Mouse (Mus musculus) layer of hippocampus, adult 9-10 months (tissue): ENCODE measurements around the gene Grm8.
A peak's percentile ranks its signal among the peaks of the same experiment; 100 is the strongest.

Experiments used
- DNase-seq: peaks from one replicate; pipeline ENCODE4 v3.0.0; 2022; ENCODE audit warnings: low spot score

The Grm8 gene

DNA sequence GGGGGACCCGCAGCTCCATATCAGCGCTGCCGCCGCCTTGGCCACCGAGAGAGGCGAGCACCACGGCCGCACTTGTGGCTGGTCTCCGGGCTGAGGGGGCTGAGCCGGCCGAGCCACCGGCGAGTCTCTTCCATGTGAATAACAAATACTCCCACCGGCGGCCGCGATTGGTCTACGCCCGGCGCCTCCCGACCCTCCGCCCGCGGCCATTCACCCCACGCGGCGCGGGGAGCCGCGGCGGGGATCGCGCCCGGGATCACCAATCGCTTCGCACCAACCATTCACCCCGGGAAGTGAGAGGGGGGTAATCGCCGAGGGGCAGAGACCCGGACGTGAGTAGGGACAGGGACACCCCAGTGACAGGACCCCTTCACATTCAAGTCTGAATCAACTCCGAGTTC, at the start of gene Grm8:
TSS of gene Grm8 (minus strand) at position 178 of the 401 bp plus-strand sequence.
- DNase-seq, result no peak

DNA sequence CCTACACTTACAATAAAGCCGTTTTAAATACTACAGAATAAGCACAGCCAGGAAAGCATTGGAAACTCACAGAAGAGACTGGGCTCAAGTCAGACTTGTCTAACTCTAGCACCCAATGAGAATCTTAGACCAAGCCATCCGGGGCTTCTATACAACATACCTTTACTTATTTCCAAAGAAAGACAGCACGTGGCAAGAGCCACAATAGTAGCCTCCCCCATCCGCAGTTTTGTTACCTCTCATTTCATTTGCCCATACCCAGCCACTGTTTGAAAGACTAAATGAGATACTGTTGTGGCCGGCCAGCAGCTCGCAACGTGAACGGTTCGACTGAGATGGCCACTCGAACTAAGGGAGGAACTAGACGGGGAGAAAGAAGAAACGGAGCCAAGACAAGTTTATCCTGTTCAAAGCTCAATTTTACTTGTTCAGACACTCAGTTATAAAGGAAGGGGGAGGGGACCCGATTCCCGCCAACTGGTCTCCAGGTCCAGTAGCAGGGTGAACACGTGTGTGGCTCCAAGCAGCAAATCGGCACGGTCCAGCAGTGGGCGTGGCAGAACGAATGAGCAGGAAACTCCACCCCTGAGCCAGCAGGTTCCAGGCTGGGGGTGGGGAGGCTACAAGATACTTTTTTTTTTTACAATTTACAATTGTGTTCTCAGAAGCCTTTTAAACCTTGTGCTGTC, 35.0 kb upstream of the Grm8 start:
- DNase-seq, result no peak

DNA sequence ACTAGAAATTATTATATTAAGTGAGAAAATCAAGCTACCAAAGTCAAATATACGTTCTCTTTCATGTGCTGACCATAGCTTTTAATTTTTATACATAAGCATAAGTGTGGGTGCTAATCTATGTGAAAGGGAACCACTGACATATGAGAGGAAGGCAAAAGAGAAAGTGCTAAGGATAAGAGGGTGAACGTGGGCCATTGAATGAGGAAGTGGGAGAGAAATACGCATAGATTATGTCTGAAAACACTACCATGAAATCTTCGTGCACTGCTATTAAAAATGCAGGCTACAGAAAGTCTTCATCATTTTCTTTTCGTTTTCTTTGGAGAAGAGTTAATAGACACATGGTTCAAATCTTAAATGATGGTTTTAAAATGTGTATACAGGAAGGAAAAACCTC, 25.4 kb upstream of the Grm8 start:
- DNase-seq, result no peak

DNA sequence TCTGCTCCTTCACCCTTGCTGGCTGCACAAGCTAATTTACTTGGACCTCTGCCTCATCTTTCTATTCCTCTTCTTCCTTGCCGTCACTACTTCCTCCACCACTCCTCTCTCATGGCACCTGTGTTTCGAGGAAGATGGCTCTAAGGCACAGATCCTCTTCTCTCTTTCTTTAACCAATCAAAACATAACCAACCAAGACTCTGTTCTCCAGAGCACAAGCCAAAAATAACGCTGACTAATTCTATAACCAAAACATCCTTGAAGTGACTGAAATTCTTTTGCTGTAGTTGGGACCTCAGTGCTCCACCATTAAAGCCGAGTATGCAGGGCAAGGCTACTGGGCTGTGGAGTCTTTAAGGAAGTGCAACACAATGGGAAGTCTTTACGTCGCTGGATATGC, 11.5 kb upstream of the Grm8 start:
- DNase-seq, result no peak

DNA sequence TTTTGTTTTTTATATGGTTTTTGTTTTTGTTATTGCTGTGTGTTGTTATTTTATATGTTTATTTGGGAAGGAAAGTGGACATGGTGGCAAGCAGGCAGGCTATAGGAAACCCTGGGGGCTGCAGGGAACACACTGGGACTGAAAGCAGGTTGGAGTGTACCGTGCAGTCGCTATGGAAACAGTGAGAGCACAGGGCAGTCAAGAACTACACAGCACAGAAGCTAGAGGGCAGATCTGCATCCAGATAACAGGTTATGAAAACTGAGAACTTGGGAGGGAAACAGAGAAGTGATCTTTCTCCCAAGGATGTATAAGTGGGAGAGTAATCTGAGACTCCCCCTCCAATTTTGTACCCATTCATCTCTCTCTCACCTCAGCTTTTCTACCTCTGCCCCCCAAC, 7.4 kb upstream of the Grm8 start:
- no peak for DNase-seq

DNA sequence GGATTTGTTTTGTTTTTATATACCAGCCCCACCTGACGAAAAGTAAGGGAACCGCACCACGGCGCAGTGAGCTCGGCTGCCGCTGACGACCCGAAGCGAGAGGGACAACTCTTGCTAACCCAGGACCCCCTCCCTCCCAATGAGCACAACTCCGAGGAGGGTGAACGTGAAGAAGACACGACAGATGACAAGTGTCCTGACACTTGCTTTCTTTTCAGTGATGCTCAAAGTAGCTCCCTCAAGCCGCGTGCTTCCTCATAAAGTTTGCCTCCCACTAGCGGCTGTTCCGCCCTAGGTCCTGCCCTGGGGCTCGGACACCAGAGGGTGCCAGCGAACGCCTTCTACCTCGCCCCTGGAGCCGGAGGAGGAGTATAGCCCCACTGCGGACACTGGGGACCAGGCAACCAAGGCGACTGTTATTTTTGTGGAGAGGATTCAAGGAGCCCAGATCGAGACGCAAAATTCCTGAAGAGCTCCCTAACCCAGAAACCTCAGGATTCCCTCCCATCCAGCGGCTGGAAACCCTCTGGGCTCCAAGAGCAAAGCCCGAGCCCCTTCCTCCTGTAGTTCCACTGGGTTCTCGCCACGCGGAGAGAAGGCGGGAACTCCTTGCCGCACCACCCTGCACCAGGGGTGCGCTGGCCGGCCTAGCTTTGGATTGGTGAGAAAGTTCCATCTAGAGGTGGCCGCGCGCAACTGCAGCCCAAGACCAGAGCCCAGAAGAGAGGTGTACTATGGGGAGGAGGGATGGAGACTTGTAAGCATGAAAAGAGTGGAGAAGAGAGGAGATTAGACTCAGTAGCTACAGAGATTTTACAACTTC, 644 bp upstream of the Grm8 start:
- peak; percentile 80 for DNase-seq

DNA sequence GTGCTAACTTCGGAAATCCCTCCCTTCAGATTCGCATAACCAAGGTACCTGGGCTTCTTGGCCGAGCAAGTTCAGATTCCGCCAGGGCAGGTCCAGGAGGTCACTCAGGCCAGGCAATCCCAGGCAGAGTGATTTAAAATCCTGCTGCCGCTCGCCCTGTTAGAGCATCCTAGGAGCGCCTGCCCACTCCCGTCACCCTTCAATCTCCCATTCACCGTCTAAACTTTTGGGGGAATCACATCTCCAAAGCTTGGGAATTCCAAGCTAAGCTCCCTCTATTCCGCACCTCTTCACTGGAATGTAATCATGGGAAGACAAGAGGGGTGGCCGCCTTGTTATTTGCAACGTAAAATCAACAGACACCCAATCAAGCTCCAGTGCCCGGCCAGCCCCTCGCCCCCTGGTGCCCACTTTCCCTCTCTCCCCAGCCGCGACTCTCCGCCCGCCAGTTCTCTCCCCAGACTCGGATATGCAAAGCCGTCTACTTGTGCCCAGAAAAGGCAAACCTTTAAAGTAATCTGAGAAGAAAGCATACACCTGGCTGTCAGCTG, 652 bp downstream of the Grm8 start:
- DNase-seq, result no peak

DNA sequence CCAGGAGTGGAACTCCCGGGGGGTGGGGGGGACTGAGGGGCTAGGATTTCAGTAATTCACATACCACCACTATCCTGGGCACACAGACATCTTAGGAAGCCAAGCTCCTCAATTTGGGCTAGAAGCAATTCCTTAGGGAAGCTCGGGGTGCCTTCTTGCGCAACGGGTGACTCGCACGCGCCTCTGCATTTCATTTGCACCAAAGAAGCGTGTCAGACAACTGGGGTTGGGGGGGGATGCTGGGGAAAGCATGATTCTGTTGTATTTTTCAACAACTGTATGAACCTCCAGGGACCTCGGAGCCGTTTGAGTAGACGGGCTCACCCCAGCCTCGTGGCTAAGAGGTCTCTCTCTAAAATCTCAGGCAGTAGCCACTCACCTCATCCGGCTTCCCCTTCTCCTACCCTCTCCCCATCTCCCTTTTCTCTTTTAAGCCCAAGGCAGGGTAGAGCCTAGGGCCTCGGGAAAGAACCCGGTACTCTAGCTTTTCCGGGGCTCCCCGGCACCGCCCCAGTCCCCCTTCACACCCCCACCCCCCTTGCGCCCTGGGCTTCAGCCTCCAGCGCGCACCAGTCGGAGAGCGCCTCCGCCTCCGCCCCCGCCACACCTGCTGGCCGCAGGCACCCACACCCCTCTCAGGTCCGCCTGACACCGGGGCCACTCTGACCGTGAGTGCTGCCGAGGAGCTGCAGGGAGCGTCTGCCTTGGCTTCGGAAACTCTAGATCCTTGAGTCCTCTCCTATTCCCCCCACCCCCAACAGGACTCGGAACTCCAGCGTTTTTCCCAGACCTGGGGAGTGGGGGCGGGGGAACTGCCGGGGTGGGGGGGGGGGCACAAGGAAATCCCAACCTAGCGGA, 1.5 kb downstream of the Grm8 start:
- no peak for DNase-seq

DNA sequence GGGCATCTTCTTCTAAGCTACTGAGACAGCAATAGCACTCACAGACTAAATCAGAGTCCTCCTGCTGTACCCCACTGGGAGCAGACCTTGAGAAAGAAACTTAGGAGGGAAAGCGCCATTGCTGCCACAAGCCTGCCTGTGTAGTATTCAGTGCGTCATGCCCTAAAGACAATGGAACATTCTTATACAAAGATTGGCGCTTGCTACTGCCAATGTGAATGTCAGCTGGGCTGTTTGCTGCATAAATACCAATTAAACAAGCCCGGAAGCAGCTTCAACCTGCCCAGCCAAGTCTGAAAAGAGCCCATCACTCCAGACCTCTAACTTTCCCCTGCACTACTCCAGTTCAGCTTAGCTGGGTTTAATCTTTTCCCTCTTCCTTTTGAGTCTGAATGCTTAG, 2.9 kb downstream of the Grm8 start:
- DNase-seq, result no peak

DNA sequence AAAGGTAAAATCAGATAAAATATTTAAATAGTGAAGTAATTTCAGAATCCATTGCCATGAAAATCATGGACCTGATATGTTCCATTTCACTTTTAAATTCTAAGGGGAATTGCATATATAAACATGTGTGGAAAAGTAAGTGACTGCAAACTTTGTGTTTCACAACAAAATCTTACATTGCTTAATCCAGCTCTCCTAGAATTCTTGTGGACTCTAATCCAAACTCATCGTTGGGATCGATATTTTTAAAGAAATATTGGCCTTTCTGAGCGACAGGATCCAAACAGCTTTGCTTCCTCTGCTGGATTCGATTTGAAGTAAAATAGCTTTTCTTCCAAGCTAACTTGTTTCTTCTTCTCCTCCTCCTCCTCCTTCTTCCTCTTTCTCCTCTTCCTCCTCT, 6.1 kb downstream of the Grm8 start:
- no peak for DNase-seq

DNA sequence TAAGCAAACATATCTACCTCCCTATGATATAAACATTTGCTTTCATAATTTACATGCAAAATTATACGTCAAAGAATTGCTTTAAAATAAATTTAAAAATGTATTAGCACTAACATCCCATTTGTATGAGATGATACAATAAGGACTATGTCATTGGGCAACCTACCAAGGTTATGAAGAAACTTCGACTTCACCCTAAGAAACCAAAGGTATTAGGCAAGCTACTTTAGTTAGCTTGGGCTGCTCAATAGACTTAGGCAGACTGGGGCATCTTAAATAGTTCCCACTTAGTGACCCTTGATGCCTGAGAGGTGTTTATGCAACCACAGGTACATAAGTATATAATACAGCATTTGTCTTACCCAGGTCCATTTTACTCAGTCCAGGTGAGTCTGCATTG, 19.5 kb downstream of the Grm8 start:
- no peak for DNase-seq

DNA sequence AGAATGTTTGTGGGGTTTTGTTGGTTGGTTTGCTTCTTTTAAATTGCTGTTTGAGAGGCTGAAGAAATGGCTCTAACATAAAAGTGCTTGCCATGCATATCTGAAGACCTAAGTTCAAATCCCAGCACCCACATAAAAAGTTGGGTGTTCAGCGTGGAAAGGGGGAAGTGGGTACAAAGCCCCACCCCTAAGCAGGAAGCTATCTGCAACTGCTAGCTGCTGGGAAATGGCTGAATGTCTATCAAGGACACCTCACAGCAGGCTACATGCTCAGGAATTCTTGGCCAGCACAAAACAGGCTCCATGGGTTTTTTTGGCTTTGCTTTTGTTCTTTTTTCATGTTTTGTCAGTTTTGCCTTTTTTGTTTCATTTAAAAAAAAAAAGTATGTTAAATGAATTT, 20.1 kb downstream of the Grm8 start:
- DNase-seq, result no peak

DNA sequence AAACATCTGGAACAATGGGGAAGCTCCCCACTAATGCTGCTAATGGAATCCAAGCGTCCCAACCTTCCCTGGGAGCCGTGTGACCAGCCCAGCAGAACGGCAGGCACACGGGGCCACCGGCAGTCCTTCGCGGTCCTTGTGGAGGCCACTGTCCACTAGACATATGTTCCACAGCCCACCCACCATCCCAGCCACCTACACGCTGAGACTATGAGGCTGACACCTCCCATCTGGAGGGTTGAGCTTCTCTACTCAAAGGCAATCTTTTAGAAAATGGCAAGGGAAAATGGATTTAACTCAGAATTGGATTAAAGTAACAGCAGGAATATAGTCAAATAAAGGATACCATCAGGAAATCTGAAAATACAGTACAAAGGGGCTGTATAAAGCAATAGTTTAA, 23.4 kb downstream of the Grm8 start:
- DNase-seq, result no peak

DNA sequence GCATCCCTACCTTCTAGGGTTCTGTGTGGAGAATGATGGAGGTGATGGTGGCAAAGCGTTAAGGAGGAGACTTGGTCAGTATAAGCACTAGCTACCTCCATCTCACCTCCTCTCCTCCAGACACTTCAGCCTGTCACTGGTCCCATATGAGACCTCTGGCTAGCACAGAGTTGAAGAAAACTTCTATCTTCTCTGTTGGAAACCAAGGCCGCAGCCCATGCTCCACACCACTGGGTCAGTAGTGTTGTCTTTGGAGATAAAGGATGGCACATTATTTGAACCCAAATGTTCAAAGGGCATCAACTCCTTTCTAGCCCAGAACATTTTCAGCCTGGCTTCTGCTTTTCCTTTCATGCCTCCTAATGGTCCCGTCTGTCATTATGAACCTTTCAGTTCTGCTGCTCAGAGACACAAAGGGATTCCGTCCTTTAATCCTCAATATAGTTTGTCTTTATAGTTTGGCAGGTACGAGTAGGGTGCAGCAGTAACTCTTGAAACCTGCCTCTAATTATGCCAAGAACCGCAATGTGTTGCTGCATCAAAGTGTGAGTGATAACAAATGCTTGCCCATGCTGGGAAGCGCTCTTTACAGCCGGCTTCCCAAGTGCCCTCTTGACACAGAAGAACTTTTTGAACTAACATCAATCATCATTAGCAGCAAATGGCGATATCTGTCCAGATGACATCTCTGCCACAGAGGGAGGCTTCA, 32.2 kb downstream of the Grm8 start:
- DNase-seq, result no peak

DNA sequence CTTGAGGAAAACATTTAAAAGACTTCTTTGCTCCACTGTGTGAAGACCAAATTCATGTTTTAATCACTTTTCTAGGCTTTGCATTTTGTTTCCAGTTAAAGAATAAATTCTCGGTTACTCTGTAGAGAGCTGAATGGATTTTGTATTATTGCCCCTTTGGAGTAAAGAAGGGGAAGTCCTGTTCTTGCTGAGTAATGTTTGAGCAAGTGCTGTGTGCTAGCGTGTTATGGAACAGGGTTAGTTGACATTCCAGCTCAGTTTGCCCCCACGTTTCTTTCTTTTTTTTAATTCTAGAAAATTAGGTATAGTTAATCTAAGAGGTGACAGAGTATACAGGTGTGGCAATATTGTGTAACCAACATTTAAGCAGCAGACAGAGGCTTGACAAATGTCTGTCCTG, 35.0 kb downstream of the Grm8 start:
- no peak for DNase-seq

DNA sequence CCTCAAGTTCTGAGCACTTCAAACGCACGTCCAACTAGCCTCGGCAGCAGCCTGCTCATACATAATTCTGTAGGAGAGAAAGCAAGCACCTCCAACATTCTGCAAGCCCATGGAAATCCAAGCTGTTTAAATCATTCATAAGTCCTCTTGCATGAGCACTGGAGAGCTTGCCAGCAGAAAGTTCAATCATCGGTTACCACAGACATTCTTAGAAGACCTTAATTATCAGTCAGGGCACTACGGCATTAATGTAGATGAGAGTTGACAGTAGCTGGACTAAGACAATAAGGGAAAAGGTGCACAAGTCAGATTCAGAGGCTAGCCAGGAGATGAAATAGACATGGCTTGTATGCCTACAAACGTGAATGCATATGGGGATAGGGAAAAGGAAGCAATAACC, 42.5 kb downstream of the Grm8 start:
- DNase-seq, result no peak

DNA sequence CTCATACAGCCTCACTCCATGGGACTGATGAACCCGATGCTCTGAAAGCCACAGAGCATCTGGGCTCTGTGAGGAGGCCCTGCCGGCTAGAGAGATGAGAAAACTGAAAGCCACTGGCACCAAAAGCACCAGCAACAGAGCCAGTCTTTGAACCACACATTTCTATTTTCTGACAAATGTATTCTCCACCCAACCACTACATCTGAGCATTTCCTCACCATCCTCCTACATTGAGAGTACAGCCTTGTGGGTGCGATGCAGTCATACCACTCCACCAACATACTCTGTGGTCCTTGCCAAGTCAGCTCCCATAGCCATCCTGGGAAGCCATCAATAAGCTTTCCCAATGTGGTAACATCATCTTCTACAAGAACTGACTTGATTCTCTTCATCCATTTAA, 43.1 kb downstream of the Grm8 start:
- DNase-seq, result no peak

DNA sequence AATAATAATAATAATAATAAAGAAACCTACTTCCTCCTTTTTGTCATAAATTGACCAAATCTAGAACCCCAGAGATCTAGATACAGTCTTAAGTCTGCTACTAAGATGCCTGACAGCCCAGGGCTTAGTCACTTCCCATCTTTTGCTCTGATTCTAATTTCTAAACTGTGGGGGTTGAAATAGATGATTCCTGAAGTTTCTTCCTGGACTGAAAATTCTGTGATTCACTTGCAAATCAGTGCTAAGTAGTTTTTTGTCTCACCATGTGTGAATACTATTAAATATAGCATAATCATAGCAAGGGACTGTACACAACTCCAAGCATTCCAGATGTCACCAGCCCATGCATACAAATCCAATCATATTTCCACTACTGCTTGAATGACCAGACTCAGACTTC, 44.0 kb downstream of the Grm8 start:
- no peak for DNase-seq

DNA sequence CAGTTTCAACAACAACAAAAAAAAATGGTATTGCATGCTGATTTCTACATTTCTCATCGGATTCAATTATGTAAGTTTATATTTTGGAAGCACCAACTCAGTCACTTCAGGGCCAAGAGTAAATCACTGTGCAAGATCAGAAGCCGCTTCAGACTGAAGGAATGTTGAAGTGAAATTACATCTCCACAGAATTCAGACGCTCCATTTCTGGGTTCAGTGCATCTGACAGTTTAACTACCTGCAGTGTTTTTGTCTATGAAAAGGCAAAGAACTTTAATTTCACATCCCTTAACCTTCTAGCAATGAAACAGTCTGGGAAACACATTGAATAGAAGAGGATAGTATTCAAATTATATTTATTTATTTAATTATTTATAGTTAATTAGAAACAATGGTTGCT, 59.4 kb downstream of the Grm8 start:
- no peak for DNase-seq

DNA sequence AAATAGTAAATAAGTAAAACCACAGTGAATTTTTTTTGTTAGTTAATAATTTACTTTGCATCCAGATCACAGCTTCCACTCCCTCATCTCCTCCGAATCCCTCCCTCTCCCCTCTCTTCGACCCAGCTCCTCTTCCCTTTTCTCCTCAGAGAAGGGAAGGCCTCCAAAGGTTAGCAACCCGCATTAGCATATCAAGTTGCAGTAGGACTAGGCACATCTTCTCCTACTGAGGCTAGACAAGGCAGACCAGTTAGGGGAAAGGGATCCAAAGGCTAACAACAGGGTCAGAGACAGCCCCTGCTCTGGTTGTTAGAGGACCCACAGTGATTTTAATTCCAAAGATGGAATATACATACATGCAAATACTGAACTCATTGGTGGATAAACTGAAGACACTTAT, 60.5 kb downstream of the Grm8 start:
- DNase-seq, result no peak

DNA sequence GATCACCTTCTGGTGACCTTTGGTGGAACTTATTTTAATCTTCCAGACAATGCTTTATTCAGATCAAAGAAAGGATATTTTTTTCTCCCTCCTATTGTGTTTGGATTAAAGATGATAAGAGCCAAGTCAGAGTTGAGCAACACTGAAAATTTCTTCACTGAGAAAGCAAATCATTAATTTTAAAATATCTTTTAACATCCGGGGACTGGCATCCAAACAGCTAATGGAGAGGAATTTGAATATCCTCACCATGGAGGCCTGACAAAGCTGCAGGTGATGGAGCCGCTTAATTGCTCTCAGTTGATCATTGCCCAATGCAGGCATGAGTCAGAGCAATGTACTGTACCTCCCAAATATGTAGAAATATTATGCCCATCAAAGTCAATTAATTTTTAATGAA, 83.0 kb downstream of the Grm8 start:
- DNase-seq, result no peak

DNA sequence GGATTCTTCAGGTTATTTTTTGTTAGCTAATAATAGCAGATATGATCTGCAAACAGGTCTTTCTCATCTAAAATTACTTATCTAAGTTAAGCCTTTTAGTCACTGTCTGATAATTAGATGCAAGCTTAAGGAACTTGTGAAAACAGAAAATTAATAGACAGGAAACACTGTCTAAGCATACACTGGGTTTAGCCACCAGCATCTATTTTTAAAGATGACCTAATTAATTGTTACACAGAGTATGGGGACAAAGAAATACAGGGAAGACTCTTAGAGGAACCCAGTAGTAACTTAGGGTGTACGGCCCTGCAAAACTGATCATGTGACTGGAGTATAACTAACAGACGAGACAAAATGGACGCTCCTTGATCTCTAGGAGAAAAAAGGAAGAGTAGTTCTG, 92.6 kb downstream of the Grm8 start:
- no peak for DNase-seq
